Mouse (Mus musculus) midbrain, embryonic 15.5 days (tissue): ENCODE results near the gene Cdadc1. TPM values are rescaled to one million over a fixed set of nuclear protein-coding genes. Genes with fewer than 3 reads are reported as not detected.

ENCODE experiments used
- ATAC-seq: fragments of 200-750 bp; cut with Nextera tagmentation; replicated peaks from 2 replicates; pipeline ENCODE4 v1.8.0; 2017; ENCODE audit warnings: moderate TSS enrichment
- H3K27ac ChIP-seq: fragments of 300-500 bp; sonication (generic); 2 replicates; pipeline ENCODE4 v1.5.1; 2015; ENCODE audit warnings: mild to moderate bottlenecking, inconsistent platforms
- H3K27me3 ChIP-seq: fragments of 300-500 bp; sonication (generic); replicated peaks from 2 replicates; pipeline ENCODE4 v1.6.1; 2015; ENCODE audit warnings: inconsistent platforms
- H3K36me3 ChIP-seq: fragments of 300-500 bp; sonication (generic); replicated peaks from 2 replicates; pipeline ENCODE4 v1.6.1; 2015; ENCODE audit warnings: inconsistent platforms
- H3K4me1 ChIP-seq: fragments of 300-500 bp; sonication (generic); 2 replicates; pipeline ENCODE4 v1.6.1; 2015; ENCODE audit warnings: inconsistent platforms
- H3K4me2 ChIP-seq: fragments of 300-500 bp; sonication (generic); 2 replicates; pipeline ENCODE4 v1.6.1; 2015; ENCODE audit warnings: inconsistent platforms, mild to moderate bottlenecking, moderate library complexity
- H3K4me3 ChIP-seq: fragments of 300-500 bp; sonication (generic); 2 replicates; pipeline ENCODE4 v1.5.1; 2015; ENCODE audit warnings: mild to moderate bottlenecking, inconsistent platforms
- H3K9ac ChIP-seq: fragments of 300-500 bp; sonication (generic); 2 replicates; pipeline ENCODE4 v1.6.1; 2015; ENCODE audit warnings: mild to moderate bottlenecking, inconsistent platforms
- H3K9me3 ChIP-seq: fragments of 300-500 bp; sonication (generic); 2 replicates; pipeline ENCODE4 v1.6.1; 2016; ENCODE audit warnings: inconsistent platforms
- whole genome bisulfite sequencing: fragments of 180-500 bp; shearing (Covaris S2); methylation state at CpG from one replicate; pipeline ENCODE4 v1.1.7; 2015; ENCODE audit warnings: mixed read lengths; 5-methylcytosine and 5-hydroxymethylcytosine counted together
- polyA plus RNA-seq: library from polyadenylated mRNA; unstranded; fragments of >200 nt; fragmentation: Nextera tagmentation; extraction: Ambion mirVana; gene quantifications from 2 replicates; pipeline ENCODE4 v1.2.1, GENCODE M21; 2015

Cdadc1 gene
- polyA plus RNA-seq, 1 experiment from 2014 or later, result 36.7 TPM

GRCm38 (mm10) chr14:59605671-59606353, 8.1 kb upstream of the Cdadc1 start:
- Histone ChIP-seq H3K4me2 (no peak overlapping the region), H3K9me3 (no peaks in the 10 kb centered on the region), H3K27me3 (no peaks in the 10 kb centered on the region), H3K4me1 (no peaks in the 10 kb centered on the region), H3K27ac (no peak overlapping the region), H3K4me3 (no peak overlapping the region), H3K9ac (no peak overlapping the region), H3K36me3 (no peaks in the 10 kb centered on the region)
- 0 out of 2 replicates have a peak, but pooled peaks have one; percentile 72 for ATAC-seq
- 21% methylated on average over 5 of the region's 5 CpGs for WGBS

- Histone ChIP-seq H3K27me3 (no peaks in the 10 kb centered on the region), H3K9me3 (no peaks in the 10 kb centered on the region), H3K4me1 (no peaks in the 10 kb centered on the region), H3K36me3 (no peaks in the 10 kb centered on the region), H3K27ac (no peak overlapping the region), H3K9ac (no peak overlapping the region), H3K4me2 (no peak overlapping the region), H3K4me3 (no peak overlapping the region)
- 73% methylated on average over 5 of the region's 5 CpGs for WGBS
- ATAC-seq, result no peak
These were observed 6.4 kb upstream of the Cdadc1 start for GRCm38 (mm10) chr14:59604002-59604645.

- no peaks in the 10 kb centered on the region for H3K27me3 ChIP-seq
- ATAC-seq, result peak; percentile 75
- no peaks in the 10 kb centered on the region for H3K9me3 ChIP-seq
- peaks cover 18% of the 10 kb centered on the region for H3K4me1 ChIP-seq
- H3K4me2 ChIP-seq, result peak overlapping the region; percentile 91
- H3K27ac ChIP-seq, result peak overlapping the region; percentile 84
- H3K9ac ChIP-seq, result peak overlapping the region; percentile 92
- WGBS, result 3% methylated on average over 8 of the region's 8 CpGs
- peak overlapping the region; percentile 89 for H3K4me3 ChIP-seq
- 0 out of 2 replicates have a peak, but pooled peaks cover 3% of the 10 kb centered on the region for H3K36me3 ChIP-seq
These were observed 485 bp upstream of the Cdadc1 start for GRCm38 (mm10) chr14:59598260-59598627.

GRCm38 (mm10) chr14:59594988-59595387, 2.8 kb downstream of the Cdadc1 start:
- H3K9ac ChIP-seq, result no peak overlapping the region
- WGBS, result 90% methylated on average over 3 of the region's 3 CpGs
- no peak for ATAC-seq
- H3K9me3 ChIP-seq, result no peaks in the 10 kb centered on the region
- H3K27ac ChIP-seq, result no peak overlapping the region
- H3K4me3 ChIP-seq, result no peak overlapping the region
- no peak overlapping the region for H3K4me2 ChIP-seq
- H3K4me1 ChIP-seq, result peaks cover 18% of the 10 kb centered on the region
- H3K27me3 ChIP-seq, result no peaks in the 10 kb centered on the region
- 0 out of 2 replicates have a peak, but pooled peaks cover 7% of the 10 kb centered on the region for H3K36me3 ChIP-seq

- Histone ChIP-seq H3K4me1 (peaks cover 14% of the 10 kb centered on the region), H3K27me3 (no peaks in the 10 kb centered on the region), H3K9me3 (no peaks in the 10 kb centered on the region), H3K9ac (no peak overlapping the region), H3K4me3 (no peak overlapping the region), H3K36me3 (peaks cover 22% of the 10 kb centered on the region; the same call in 1 of the 2 replicates), H3K4me2 (no peak overlapping the region), H3K27ac (no peak overlapping the region)
- WGBS, result 86% methylated on average over 3 of the region's 3 CpGs
- no peak for ATAC-seq
These were observed 5.2 kb downstream of the Cdadc1 start for GRCm38 (mm10) chr14:59592593-59592992.

- H3K27ac ChIP-seq, result no peak overlapping the region
- WGBS, result 74% methylated on average over 8 of the region's 8 CpGs
These were observed 5.9 kb downstream of the Cdadc1 start for GRCm38 (mm10) chr14:59591901-59592300.

GRCm38 (mm10) chr14:59590614-59591013, 7.1 kb downstream of the Cdadc1 start:
- H3K27ac ChIP-seq, result no peak overlapping the region
- 0 out of 2 replicates have a peak, but pooled peaks cover 2% of the 10 kb centered on the region for H3K4me1 ChIP-seq
- H3K9ac ChIP-seq, result no peak overlapping the region
- ATAC-seq, result no peak
- H3K4me2 ChIP-seq, result no peak overlapping the region
- peaks cover 33% of the 10 kb centered on the region; the same call in 1 of the 2 replicates for H3K36me3 ChIP-seq
- WGBS, result 83% methylated on average over 1 of the region's 1 CpGs
- H3K4me3 ChIP-seq, result no peak overlapping the region
- no peaks in the 10 kb centered on the region for H3K9me3 ChIP-seq
- H3K27me3 ChIP-seq, result no peaks in the 10 kb centered on the region

More at GRCm38 (mm10) chr14:59591901-59592300, 5.9 kb downstream of the Cdadc1 start:
- H3K27me3 ChIP-seq, result no peaks in the 10 kb centered on the region
- H3K4me3 ChIP-seq, result no peak overlapping the region
- no peak overlapping the region for H3K9ac ChIP-seq
- H3K9me3 ChIP-seq, result no peaks in the 10 kb centered on the region
- H3K4me2 ChIP-seq, result no peak overlapping the region
- H3K4me1 ChIP-seq, result peaks cover 10% of the 10 kb centered on the region
- H3K36me3 ChIP-seq, result peaks cover 23% of the 10 kb centered on the region; the same call in 1 of the 2 replicates
- no peak for ATAC-seq

GRCm38 (mm10) chr14:59576385-59576784, 21.4 kb downstream of the Cdadc1 start:
- Histone ChIP-seq H3K4me1 (no peaks in the 10 kb centered on the region), H3K27me3 (no peaks in the 10 kb centered on the region), H3K4me2 (no peak overlapping the region), H3K36me3 (peaks cover 18% of the 10 kb centered on the region; the same call in 1 of the 2 replicates), H3K4me3 (no peak overlapping the region), H3K9me3 (no peaks in the 10 kb centered on the region), H3K27ac (no peak overlapping the region), H3K9ac (no peak overlapping the region)
- WGBS, result 91% methylated on average over 5 of the region's 5 CpGs
- ATAC-seq, result no peak

GRCm38 (mm10) chr14:59566756-59567155, 31.0 kb downstream of the Cdadc1 start:
- Histone ChIP-seq H3K9me3 (no peaks in the 10 kb centered on the region), H3K36me3 (peaks cover 9% of the 10 kb centered on the region; the same call in 1 of the 2 replicates), H3K9ac (no peak overlapping the region), H3K4me3 (no peak overlapping the region), H3K4me1 (no peaks in the 10 kb centered on the region), H3K27me3 (no peaks in the 10 kb centered on the region), H3K27ac (no peak overlapping the region), H3K4me2 (no peak overlapping the region)
- ATAC-seq, result no peak
- WGBS, result 93% methylated on average over 6 of the region's 6 CpGs

- Histone ChIP-seq H3K36me3 (no peaks in the 10 kb centered on the region), H3K4me1 (no peaks in the 10 kb centered on the region), H3K27me3 (no peaks in the 10 kb centered on the region), H3K4me3 (no peak overlapping the region), H3K27ac (no peak overlapping the region), H3K9me3 (no peaks in the 10 kb centered on the region), H3K9ac (no peak overlapping the region), H3K4me2 (no peak overlapping the region)
- no peak for ATAC-seq
- 47% methylated on average over 1 of the region's 1 CpGs for WGBS
These were observed 39.9 kb downstream of the Cdadc1 start for GRCm38 (mm10) chr14:59557886-59558285.

- WGBS, result 72% methylated on average over 4 of the region's 4 CpGs
- no peaks in the 10 kb centered on the region for H3K27me3 ChIP-seq
- no peaks in the 10 kb centered on the region for H3K36me3 ChIP-seq
- H3K4me3 ChIP-seq, result no peak overlapping the region
- H3K27ac ChIP-seq, result no peak overlapping the region
- no peaks in the 10 kb centered on the region for H3K4me1 ChIP-seq
- H3K4me2 ChIP-seq, result no peak overlapping the region
- no peak overlapping the region for H3K9ac ChIP-seq
- no peaks in the 10 kb centered on the region for H3K9me3 ChIP-seq
- no peak for ATAC-seq
These were observed 40.7 kb downstream of the Cdadc1 start for GRCm38 (mm10) chr14:59557071-59557470.

GRCm38 (mm10) chr14:59555928-59556531, 41.7 kb downstream of the Cdadc1 start:
- Histone ChIP-seq H3K4me2 (no peak overlapping the region), H3K27ac (no peak overlapping the region), H3K9me3 (no peaks in the 10 kb centered on the region), H3K4me1 (no peaks in the 10 kb centered on the region), H3K36me3 (no peaks in the 10 kb centered on the region), H3K4me3 (no peak overlapping the region), H3K9ac (no peak overlapping the region), H3K27me3 (no peaks in the 10 kb centered on the region)
- WGBS, result 57% methylated on average over 13 of the region's 13 CpGs
- peak; percentile 79 for ATAC-seq
